Mouse (Mus musculus): ENCODE measurements around the gene Arhgef16.

Arhgef16 gene

DNA sequence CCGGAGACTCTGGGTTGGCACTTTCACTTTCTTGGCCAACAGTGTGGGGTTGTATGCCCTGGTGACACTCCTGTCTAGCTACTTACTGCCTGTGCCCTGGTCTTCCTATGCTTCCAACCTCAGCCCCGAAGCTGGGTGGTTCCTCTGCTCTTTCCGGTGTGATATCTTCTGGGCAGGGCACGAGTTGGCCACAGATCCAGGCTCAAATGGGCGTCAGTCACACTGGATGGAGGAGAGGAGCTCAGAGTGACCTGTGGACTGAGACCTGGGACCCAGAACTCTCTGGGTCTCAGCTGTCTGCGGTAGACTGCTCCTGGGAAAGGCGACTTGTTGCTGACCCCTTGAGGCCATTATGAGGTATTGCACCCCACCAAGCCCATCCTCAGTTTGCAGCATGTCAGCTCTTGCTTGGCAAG lies at the start of gene Arhgef16:
Gene Arhgef16 (minus strand): TSS at position 211 of the 416 bp plus-strand sequence.
- peak; percentile 36 for DNase-seq (ENCODE audit: extremely low read depth, insufficient read length, low spot score)

DNA sequence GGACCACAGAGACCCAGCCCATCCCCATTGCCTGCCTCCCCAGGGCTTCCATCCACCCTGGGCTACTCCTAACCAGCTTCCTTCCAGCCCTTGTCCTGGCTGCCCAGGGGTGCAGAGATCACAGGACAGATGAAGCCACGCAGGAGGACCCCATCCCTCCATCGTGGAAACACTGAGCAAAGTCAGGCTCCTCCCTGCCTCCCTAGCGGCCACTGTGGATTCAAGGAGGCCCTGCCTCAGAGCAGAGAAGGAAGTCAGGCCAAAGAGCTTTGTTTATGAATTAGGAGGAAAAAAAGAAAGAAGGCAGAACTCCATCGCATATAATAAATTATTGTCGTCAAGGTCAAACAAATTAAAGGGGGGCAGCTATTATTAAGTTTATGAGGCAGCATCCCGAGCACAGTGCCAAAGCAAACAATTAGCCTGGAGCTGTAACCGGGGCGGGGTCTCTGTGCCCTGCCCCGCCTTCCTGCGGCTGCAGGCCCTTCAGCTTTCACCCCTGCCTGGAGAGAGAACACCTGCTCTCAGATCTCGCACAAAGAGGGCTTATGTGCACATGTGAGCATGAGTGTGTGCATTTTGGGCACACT lies 46.8 kb upstream of the Arhgef16 start:
- DNase-seq (ENCODE audit: extremely low read depth, insufficient read length, low spot score) = no peak

DNA sequence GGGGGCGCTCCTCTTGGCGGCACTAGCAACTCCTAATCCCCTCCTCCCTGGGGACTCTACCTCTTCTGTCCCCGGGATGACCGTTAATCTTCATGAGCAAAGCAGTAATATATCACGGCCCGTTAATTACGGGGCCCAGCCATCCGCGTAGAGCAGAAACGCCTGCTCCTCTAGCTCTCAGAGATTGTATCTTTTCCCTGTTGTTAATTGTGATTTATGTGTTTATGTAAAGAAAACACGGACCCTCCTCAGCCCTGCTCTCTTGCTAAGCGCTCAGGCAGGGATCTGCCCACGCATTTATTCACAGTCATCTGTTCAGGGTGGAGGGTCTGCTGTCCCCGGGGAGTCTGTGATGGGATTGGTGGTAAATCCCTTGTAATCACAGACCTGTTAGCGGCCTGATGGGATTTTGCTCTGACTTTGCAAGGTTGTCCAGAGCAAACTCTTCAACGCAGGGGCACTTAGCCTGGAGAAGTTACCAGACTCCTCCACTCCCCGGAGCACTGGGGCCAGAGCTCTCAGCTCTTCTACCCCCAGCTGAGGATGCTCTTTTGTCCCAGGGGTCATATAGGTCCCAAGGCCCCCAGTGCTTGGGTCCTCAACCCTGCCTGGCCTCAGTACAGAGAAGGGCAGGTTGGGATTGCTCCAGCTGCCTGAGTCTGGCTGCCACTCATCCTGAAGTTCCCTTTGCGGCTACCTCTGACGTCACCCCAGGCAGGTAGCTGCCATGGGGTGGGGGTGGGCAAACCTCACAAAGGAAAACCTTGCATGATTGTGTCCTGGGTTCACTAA lies 45.5 kb upstream of the Arhgef16 start:
- no peak for DNase-seq (ENCODE audit: extremely low read depth, insufficient read length, low spot score)

DNA sequence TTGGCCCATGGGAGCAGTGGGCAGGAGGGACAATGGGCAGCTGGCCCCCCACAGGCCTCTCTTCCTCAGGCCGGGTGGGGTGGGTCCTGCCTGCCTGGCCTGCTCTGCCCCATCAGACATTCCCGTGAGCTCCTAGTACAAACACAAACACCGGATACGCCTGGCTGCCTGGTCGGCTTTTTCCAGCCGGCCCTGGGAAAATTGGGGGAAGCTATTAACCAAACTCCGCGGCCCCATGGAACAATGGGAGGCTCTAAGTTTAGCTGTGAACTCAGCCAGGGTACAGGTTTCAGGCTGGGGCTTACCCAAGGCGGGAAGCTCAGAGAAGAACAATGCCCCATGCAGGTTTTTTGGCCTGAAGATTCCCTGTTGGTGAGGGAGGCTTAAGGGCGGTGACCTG lies 35.2 kb upstream of the Arhgef16 start:
- no peak for DNase-seq (ENCODE audit: extremely low read depth, insufficient read length, low spot score)

DNA sequence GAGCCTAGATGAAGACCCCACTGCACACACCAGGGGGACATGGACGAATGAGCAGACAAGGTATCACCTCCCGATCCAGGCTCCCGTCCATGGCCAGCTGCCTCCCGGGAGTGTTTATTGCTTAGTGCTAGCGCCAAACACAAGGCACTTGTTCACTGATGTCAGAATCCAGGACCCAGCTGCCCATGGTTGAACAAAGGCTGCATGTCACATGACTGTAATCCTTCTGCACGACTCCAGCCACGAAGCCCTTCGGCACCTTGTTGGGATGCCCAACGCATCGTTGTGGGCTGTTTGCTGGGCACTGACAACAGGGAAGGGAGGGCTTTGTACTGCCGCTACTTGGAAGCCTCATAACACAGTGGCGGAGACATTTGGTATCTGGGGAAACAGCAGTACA lies 34.3 kb upstream of the Arhgef16 start, which contains the start of gene B230104I21Rik:
Gene B230104I21Rik (plus strand): TSS at position 367 of the 400 bp plus-strand sequence.
- no peak for DNase-seq (ENCODE audit: extremely low read depth, insufficient read length, low spot score)

DNA sequence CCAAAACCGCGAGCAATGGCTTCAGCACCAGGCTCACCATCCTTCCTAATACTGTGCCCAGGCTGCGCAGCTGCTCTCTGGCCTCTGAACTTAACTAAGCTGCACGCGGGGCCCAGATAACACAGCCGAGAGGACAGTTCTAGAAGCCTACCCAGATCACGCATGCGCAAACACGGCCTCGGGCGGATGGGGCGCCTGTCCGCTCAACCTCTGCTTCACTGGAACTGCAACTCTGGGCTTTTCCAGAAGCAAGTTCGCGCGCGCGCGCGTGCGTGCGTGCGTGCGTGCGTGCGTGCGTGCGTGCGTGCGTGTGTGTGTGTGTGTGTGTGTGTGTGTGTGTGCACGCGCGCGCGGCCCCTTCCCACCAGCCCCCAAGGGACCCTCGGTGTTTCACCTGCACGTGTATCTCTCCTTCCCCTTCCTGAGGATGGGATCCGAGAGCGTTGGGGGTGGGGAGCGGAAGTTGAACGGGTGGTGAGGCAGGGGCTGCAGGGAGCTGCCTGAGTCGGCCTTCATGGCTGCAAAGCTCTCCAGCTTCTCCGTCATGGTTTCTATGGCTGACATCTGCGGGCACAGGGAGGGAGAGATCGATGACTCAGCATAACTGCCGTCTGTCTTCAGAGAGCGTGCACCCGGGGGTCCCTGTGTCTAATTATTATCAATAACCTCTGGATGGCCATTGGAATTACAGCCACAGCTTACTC lies 33.4 kb upstream of the Arhgef16 start:
- no peak for DNase-seq (ENCODE audit: extremely low read depth, insufficient read length, low spot score)

DNA sequence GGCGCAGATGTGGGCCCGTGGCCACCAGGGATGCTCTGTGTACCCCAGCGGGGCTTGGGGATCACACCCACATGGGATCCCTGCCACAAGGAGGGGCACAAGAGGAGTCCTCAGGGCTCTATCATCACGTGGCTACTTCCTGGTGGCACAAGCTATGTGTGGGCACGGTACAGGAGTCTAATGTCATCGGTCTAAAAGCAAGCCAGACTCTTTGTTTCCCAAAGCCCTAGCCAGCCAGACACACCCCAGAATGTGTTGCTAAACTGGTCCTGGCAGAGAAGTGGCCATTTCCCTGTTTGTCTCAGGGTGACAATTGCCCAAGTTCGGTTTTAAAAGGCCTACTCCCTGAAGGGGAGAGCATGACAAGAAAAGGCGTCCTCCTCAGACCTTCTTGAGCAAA lies 31.8 kb upstream of the Arhgef16 start:
- no peak for DNase-seq (ENCODE audit: extremely low read depth, insufficient read length, low spot score)

DNA sequence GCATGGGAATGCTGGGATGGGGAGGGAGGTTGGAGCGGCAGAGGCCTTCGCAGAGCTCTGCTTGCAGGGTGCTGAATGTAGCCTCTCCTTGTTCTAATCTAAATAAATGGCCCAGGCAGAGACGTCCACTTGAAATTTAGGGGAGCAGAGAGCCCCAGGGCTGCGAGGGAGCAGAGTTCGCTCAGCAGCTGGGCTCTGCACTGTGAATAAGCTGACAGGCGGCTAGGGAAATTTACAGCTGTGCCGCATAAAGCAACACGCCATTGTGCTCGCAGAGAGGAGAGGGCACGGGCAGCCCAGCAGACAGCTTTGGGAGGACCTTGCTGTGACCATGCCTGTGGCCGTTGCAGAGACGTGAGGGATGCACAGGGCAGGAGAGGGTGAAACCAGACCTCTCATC lies 29.8 kb upstream of the Arhgef16 start:
- DNase-seq (ENCODE audit: extremely low read depth, insufficient read length, low spot score) = no peak

DNA sequence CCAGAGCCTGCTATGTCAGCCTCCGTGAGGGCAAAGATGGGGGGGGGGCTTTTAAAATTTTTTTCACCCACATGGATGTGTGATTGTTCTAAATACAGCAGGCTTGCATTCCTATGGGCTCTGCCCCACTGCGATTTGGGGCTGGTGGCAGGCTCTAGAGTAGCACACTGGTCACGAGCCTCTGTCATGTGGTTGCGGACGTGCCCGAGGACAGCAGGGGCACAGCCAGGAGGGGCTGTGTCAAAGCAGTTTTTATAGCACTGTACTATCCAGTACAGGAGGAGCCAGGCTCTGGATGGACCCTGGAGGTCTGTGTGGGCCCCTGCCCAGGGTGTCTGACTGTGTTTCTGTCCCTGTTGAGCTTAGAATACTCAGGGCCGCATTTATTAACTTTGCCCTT lies 28.5 kb upstream of the Arhgef16 start:
- DNase-seq (ENCODE audit: extremely low read depth, insufficient read length, low spot score) = no peak

DNA sequence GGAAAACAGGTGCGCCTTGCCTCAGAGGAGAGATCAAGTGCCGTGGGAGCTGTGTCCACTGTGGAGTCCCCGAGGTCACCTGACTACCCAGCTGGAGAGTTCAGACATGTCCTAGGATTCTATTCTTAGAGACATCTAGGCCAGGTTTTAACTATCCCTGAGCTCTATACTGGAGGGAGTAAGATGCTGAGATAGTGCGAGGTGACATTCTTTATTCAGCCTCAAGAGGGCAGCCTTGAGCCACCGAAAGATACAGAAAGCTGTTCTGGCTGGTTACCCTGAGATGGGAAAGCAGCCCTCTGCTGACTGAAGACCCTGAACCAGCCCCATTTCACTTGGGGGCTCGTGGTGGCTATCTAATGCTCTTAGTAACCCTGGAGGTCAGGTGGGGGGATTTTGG lies 27.4 kb upstream of the Arhgef16 start:
- DNase-seq (ENCODE audit: extremely low read depth, insufficient read length, low spot score) = no peak

DNA sequence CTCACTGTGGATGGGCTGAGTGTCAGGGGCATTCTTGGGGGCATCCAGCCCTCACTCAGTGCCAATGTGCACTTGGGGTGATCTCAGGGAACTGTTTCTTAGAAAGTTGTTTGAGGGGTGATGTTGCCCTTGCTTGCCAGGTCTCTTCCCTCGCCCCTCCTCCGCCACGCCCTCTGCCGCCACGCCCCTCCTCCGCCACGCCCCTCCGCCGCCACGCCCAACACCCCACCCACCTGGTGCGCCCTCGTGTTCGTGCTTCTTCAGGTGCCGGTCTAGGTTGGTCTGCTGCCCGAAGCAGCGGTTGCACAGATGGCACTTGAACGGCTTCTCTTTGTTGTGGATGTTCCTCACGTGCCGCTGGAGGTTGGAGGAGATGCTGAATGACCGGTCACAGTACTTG lies 27.0 kb upstream of the Arhgef16 start:
- no peak for DNase-seq (ENCODE audit: extremely low read depth, insufficient read length, low spot score)

DNA sequence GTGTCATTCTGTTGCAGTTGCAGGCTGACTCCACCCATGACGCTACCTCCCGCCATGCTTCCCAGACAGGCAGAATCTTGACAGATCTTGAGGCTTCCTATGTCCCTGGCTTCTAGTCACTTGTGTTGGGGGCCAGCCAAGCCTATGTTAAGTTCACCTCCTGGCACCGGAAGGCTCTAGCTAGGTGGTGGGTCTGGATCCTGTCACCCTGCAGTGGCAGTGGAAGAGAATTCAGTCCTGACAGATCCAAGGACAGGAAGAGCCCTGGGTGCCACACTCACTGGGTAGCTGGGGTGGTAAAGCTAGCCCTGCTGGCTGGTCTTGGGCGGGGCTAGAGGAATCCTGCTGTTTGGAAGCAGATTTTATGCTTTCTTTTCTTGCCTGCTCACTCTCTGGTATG lies 23.9 kb upstream of the Arhgef16 start:
- no peak for DNase-seq (ENCODE audit: extremely low read depth, insufficient read length, low spot score)

DNA sequence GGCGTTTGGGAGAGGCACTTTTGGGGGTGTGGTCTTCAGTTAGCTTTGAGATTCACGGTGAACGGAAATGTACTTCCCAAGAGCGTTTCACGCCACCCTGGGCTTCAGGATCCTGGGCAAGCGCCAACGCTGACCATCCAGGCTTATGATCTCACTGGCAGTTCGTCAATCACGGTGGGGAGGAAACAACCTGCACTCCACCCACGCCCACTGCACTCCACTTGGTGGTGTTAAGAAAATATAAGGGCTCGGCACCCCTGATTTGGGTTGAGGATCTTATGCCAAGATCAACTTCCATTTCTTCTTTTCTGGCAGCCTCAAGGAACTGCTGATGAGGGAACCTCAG lies 12.1 kb upstream of the Arhgef16 start:
- no peak for DNase-seq (ENCODE audit: extremely low read depth, insufficient read length, low spot score)

DNA sequence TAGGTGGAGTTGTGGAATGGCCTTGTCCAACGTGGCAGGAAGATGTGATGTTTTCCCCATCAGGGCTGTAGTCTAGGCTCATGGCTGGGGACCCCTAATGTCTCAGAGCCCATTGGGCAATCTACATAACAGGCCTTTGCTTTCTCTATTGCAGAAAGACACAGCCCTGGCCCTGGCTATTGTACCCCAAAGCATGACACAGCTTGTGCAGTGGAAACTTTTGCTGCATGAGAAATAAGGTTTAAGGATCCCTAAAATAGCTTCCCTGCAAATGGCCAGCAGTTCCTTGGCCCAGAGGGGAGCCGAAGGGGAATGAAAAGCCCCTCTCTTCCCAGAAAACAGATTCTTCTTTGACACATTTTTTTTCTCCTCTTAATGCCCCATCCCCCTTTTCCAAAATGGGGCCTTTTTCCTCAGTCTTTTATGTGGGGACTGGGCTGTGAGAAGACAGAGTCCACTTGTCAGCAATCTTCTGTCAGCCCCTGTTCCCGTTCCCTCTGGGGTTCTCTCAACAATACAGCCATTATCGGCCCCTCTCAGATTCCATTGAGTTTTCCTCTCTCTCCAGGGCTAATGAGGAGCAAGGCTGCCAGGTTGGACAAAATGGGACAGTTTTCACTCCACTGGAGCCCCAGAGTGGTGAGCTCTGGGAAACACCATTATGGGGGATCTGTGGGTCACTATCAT lies 11.6 kb upstream of the Arhgef16 start:
- DNase-seq (ENCODE audit: extremely low read depth, insufficient read length, low spot score) = no peak

DNA sequence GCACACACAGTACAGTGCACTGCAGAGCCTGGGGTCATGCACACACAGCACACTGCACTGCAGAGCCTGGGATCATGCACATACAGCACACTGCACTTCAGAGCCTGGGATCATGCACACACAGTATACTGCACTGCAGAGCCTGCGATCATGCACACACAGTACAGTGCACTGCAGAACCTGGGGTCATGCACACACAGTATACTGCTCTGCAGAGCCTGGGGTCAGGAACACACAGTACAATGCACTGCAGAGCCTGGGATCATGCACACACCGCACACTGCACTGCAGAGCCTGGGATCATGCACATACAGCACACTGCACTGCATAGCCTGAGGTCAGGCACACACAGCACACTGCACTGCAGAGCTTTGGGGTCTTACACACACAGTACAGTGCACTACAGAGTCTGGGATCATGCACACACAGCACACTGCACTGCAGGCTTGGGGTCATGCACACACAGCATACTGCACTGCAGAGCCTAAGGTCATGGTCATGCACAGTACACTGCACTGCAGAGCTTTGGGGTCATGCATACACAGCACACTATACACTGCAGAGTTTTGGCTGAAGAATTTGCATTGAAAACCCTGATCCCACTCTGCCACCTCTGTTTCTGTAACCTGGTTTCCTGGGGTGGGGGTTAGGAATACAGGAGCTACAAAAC lies 10.8 kb upstream of the Arhgef16 start:
- no peak for DNase-seq (ENCODE audit: extremely low read depth, insufficient read length, low spot score)

DNA sequence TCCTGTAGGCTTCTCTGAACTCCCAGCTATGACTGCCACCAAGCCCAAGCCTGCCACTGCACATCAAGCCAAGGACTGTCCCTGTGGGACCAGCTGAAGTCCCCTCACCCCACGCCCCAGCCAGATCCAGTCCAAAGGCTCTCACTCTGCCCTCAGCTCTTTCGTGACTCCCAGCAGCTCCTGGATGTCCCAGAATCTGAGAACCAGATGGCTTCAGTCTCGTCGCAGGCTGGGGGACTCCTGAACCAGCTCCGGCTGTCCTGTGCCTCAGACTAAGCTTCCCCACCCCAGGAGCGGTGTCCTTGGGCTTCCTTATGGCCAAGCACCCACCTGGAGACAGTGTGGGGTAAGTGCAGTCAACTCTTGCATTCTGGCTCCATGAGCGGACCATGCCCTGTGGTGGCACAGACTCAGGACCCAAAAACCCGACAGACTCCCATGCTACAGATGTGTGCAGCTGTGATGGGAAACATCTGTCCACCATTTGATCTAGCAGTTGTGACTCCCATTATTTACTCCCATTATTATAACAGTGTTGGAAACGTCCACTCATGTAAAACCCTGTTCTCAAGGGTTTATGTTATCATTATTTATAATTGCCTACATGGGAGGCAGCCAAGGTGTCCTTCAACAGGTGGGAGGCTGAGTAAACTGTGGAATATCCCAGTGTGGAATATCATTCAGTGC lies 9.2 kb upstream of the Arhgef16 start:
- no peak for DNase-seq (ENCODE audit: extremely low read depth, insufficient read length, low spot score)

DNA sequence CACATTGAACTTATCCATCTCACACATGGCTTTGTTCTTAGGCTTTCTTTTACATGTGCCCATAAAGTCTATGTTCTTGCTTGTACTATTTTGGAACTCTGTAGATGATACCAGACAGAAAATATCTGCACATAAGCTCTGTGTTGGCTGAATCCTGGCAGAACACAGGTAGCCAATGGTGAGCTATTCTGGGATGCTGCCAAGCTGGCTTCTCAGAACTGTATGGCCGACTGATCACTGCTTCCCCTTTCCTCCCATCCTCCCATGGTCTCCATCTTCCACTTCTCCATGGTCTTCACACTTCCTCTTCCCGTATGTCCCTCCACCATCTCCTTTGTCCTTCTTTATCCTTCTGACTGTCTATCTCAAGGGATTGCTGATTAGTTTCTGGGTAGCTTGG lies 7.7 kb upstream of the Arhgef16 start:
- DNase-seq (ENCODE audit: extremely low read depth, insufficient read length, low spot score) = no peak

DNA sequence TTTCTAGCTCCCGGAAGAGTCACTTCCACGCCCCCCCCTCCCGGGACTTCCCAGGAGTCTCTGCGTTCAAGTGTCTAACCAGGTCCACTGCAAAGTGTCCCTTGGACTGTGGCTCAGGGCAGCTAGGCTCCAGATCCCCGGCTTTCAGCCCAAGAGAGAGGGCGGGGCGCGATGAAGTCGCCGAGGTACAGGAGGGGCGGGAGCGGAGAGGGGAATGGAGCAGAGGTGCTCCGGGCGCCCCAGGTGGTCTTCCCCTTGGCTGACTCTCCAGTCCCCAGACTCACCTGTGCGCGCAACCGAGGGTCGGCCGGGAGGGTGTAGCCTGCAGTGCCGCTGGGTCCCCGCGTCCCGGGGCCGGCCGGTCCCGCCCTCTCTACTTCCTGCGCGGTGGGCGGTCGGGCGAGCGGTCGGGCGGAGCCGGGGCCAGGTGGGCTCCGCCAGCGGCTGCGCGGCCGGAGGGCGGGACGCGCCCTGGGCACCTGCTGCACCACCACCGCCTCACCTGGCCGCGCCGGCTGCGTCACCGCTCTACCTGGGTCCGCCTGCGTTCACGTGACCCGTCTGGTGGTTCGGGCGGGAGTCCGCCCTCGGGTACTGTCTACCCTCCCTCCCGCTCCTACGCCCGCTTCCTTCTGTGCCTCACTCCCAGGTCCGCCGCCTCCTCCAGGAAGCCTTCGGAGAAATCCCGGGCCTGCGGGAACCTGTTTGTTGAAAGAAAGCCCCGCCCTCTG lies 1.8 kb downstream of the Arhgef16 start:
- no peak for DNase-seq (ENCODE audit: extremely low read depth, insufficient read length, low spot score)

DNA sequence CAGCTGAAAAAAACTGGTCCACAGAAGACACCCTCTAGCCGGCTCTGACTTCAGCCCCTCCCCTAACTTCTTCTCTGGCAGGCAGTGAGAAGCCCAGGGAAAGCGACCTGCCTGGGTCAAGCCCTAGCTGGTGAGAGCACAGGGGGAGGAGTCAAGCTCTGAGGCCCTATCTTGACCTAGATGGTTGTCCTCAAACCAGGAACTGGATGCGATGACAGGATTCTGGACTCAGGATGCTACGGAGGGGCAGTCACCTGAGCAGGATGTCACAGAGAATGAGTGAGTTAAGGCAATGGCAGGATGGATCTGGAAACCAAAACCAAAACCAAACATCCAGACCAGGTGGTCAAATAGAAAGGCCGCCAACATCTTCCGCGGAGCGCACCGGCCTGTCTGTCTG lies 3.7 kb downstream of the Arhgef16 start:
- no peak for DNase-seq (ENCODE audit: extremely low read depth, insufficient read length, low spot score)

Measured in 3134 (cell line).